Mouse (Mus musculus) ovary, postnatal 36 days (tissue): Measurements from ENCODE around the gene Lrrtm1.

ENCODE experiments used
- DNase-seq: peaks from one replicate; pipeline ENCODE4 v3.0.0; 2022; ENCODE audit warnings: low spot score, mixed read lengths

The Lrrtm1 gene

GRCm38 (mm10) chr6:77242601-77243406 lies at the start of gene Lrrtm1:
Gene Lrrtm1 (plus strand): TSS chr6:77242689.
- peak; percentile 46 for DNase-seq

- no peak for DNase-seq
These were observed 45.8 kb upstream of the Lrrtm1 start for GRCm38 (mm10) chr6:77196650-77197049.

GRCm38 (mm10) chr6:77199375-77199774 lies 43.1 kb upstream of the Lrrtm1 start:
- DNase-seq, result no peak

GRCm38 (mm10) chr6:77209183-77209582 lies 33.3 kb upstream of the Lrrtm1 start:
- DNase-seq, result no peak

- no peak for DNase-seq
These were observed 32.6 kb upstream of the Lrrtm1 start for GRCm38 (mm10) chr6:77209929-77210328.

- peak; percentile 4 for DNase-seq
These were observed 28.6 kb upstream of the Lrrtm1 start for GRCm38 (mm10) chr6:77213757-77214409.

- DNase-seq, result no peak
These were observed 27.2 kb upstream of the Lrrtm1 start for GRCm38 (mm10) chr6:77215322-77215721.

- no peak for DNase-seq
These were observed 23.6 kb upstream of the Lrrtm1 start for GRCm38 (mm10) chr6:77218875-77219274.

- DNase-seq, result no peak
These were observed 21.7 kb upstream of the Lrrtm1 start for GRCm38 (mm10) chr6:77220776-77221175.

- DNase-seq, result no peak
These were observed 19.4 kb upstream of the Lrrtm1 start for GRCm38 (mm10) chr6:77222849-77223638.

GRCm38 (mm10) chr6:77240426-77240825 lies 2.1 kb upstream of the Lrrtm1 start:
- DNase-seq, result no peak

- DNase-seq, result peak; percentile 6
These were observed 1.2 kb downstream of the Lrrtm1 start for GRCm38 (mm10) chr6:77243541-77244231.

GRCm38 (mm10) chr6:77253480-77253879 lies 11.0 kb downstream of the Lrrtm1 start:
- no peak for DNase-seq

GRCm38 (mm10) chr6:77256348-77256747 lies 13.9 kb downstream of the Lrrtm1 start:
- no peak for DNase-seq

GRCm38 (mm10) chr6:77257358-77258105 lies 15.0 kb downstream of the Lrrtm1 start:
- no peak for DNase-seq

- DNase-seq, result no peak
These were observed 22.7 kb downstream of the Lrrtm1 start for GRCm38 (mm10) chr6:77265163-77265562.

GRCm38 (mm10) chr6:77278794-77279193 lies 36.3 kb downstream of the Lrrtm1 start:
- no peak for DNase-seq

GRCm38 (mm10) chr6:77286317-77286716 lies 43.8 kb downstream of the Lrrtm1 start:
- no peak for DNase-seq

- DNase-seq, result no peak
These were observed 45.9 kb downstream of the Lrrtm1 start for GRCm38 (mm10) chr6:77288402-77288801.

GRCm38 (mm10) chr6:77291415-77291814 lies 48.9 kb downstream of the Lrrtm1 start:
- DNase-seq, result no peak

GRCm38 (mm10) chr6:77301305-77301704 lies 58.8 kb downstream of the Lrrtm1 start:
- no peak for DNase-seq
